Mouse (Mus musculus) megakaryocyte-erythroid progenitor cell, adult 5-6 weeks (primary cell): Measurements from ENCODE around the gene Ctnna3. TPM values are rescaled to one million over a fixed set of nuclear protein-coding genes. Genes with fewer than 3 reads are reported as not detected.
"Not testable (repeated sequence)": the region's sequence is repeated elsewhere in the genome, so short reads cannot be mapped to it uniquely, and the experiment has no call there.

ENCODE experiments used
- ATAC-seq: replicated peaks from 2 replicates; pipeline ENCODE4 v1.8.0; 2016; ENCODE audit warnings: mild to moderate bottlenecking, inconsistent platforms; ENCODE audit not compliant: severe bottlenecking, poor library complexity, low FRiP score, low TSS enrichment
- total RNA-seq, 2 experiments: library from RNA; stranded (forward) in 1 of 2; stranded (reverse) in 1 of 2; fragments of 200-1000, 215-1000 nt in 1 of 2; fragments of >200 nt in 1 of 2; fragmentation: Nextera tagmentation in 1 of 2; gene quantifications; 2 replicates each; pipeline ENCODE4 v1.2.3; 2014 to 2017

The Ctnna3 gene
- total RNA-seq, 2 experiments from 2014 or later, result not detected

DNA sequence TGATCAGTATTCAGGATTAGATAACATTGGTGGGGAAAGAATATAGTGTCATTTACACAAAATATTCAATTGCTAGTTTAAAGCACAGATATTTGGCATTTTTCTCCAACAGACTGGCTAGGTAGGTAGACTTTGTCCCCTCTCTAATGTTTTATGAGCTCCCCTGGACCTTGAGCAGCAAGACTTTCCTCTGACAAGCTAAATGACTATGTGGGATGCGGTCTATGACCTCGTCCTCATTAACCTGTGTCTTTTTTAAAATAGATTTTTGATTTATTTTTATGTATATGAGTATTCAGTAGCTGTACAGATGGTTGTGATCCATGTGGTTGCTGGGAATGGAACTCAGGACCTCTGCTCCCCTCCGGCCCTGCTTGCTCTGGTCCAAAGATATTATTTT lies 1471.8 kb downstream of the Ctnna3 start:
- ATAC-seq, result no peak

DNA sequence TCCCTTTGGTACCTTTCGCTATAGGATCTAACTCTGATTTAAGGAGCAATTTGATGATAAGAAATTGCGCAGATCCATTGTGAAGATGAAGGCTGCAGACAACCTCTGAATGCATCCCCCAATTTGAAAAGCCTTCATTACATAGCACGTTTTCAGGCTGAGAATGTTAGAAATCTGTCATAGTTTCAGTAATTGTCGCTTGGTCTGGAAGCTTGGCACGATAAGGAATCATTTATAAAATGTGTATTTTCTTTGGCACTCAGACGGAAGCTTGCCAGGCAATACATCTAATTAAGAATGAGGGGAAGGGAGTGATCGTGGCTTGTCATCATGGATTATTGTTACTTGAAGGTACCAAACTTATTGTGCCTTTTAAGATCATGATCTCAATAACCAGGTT lies 1511.1 kb downstream of the Ctnna3 start:
- no peak for ATAC-seq

DNA sequence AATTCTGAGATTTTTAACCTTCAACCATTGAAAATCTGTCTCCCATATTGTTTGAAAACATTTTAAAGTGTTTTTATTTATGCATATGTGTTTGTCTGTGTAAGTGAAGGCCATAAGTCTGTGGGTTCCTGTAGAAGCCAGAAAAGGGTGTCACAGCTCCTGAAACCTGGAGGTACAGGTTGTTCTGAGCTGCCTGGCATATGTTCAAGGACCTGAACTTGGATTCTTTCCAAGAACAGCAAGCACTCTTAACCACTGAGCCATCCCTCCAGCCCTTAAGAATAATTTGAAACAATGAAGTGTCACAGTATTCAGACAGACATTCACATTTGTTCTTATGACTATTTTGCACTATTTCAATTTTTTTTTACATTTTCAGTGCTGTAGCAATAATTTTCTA lies 1528.5 kb downstream of the Ctnna3 start:
- ATAC-seq, result no peak

DNA sequence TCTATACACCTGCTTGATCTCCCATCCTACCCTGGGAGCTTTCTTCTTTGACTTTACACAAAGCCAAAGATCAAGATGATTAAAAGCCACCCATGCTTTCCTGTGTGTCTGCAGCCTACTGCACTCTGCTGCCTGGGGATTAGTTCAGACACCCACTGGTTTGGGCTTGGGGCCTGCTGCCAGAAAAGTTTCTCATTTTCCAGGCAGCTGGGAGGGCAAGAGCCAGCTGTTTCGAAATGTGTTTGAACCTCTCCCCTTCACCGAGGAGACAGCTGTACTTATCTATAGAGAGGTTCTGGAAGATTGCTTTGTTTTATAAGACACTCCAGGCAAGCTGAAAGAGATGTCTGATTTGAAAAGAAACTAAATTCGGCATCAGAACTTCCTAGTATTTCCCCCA lies 1563.0 kb downstream of the Ctnna3 start:
- ATAC-seq, result no peak

DNA sequence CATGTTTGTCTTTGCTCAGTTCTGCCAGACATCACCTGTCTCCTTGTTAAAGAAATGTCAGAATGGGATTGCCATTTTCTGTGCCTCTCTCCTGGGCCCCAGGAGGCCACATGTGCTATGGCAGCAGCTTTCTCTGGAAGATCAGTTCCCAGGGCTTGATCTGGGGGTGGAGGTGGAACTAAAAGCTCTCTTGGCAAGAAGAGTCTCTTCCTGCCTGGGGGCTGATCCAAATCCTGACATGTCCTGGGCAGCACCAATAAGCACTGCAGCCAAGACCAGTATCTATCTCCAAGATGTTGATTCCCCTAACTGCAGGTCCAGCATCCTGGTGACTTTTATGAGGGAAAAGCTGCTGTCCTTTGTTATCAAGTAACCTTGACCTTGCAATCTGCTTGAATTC lies 1583.6 kb downstream of the Ctnna3 start:
- no peak for ATAC-seq

DNA sequence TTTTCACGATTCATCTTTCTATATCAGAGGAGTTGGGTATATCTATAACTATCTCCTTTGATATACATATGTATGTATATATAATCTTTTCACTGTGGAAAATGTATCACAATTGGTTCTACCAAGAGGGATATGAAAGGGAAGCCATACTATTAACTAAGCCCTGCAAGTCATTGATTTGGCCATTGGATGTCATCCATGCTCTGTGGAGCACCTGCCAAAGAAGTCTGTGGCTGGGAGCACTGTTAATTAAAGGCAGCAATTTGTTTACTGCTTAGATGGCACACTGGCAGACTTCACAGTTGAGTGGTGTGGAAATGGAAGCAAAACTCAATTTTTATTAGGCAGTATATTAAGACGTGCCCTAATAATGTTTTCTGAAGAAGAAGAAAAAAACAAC lies 1592.8 kb downstream of the Ctnna3 start:
- no peak for ATAC-seq

DNA sequence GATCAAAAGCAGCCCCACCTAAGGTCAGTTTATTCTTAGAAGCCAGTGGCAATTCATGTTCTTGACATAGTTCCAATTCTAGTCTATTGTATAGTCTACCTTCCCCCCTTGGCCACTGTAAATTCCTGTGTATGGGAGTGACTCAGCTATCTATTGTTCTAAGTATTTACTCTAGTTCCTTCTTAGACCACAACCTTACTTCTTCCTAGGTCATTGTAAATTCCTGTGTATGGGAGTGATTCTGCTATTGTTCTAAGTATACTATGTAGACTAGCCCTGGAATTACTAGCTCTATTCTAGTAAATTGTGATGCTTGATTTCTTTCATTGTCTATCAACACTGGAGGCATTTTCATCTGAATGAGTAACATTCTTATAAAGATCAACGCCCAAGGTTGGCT lies 1603.6 kb downstream of the Ctnna3 start:
- ATAC-seq, result not testable (repeated sequence)

Other genes starting within 250 kb of the Ctnna3 start
- gene Mypn, start 226.1 kb upstream of the Ctnna3 start, total RNA-seq (2014; fragmentation: Nextera tagmentation), result not detected in 2 replicates
- gene Mypn, start 226.1 kb upstream of the Ctnna3 start, total RNA-seq (2017), result not detected in 2 replicates
- gene Herc4, start 186.3 kb upstream of the Ctnna3 start, total RNA-seq (2014; fragmentation: Nextera tagmentation), result 78.6 and 81.4 TPM in 2 replicates
- gene Herc4, start 186.3 kb upstream of the Ctnna3 start, total RNA-seq (2017), result 62.7 and 77.5 TPM in 2 replicates
- gene Sirt1, start 48.4 kb upstream of the Ctnna3 start, total RNA-seq (2014; fragmentation: Nextera tagmentation), result 29.8 and 39.3 TPM in 2 replicates
- gene Sirt1, start 48.4 kb upstream of the Ctnna3 start, total RNA-seq (2017), result 60.1 and 66.1 TPM in 2 replicates
- 0.68 and 1.0 TPM in 2 replicates for gene Dnajc12, start 47.7 kb upstream of the Ctnna3 start, total RNA-seq (2014; fragmentation: Nextera tagmentation)
- gene Dnajc12, start 47.7 kb upstream of the Ctnna3 start, total RNA-seq (2017), result 2.5 and 2.8 TPM in 2 replicates
- not detected in 2 replicates for gene Gm7075, start 8.3 kb upstream of the Ctnna3 start, total RNA-seq (2014; fragmentation: Nextera tagmentation)
- gene Gm7075, start 8.3 kb upstream of the Ctnna3 start, total RNA-seq (2017), result not detected in 2 replicates